Mouse (Mus musculus): ENCODE data around the gene Gpr82. TPM values are rescaled to one million over a fixed set of nuclear protein-coding genes. Genes with fewer than 3 reads are reported as not detected.
A peak's percentile ranks its signal among the peaks of the same experiment; 100 is the strongest.

The Gpr82 gene
- total and polyA plus RNA-seq, 3 experiments = 0.11 to 0.30 TPM; not detected in 1

- in situ Hi-C loops (cut with MboI; ENCODE audit: low pct_ligation_motif_present, low pct_unique_long_range_greater_than_20kb, low sequenced_read_pairs) = loop anchor here (25.0 kb wide), 1 partner anchor 436 kb away; no protein-coding TSS in a partner anchor
- Histone ChIP-seq H3K9ac (ENCODE audit: insufficient read depth, low read depth) (no peak overlapping the region), H3K4me1 (ENCODE audit: control insufficient read depth in 1 of 2, insufficient read depth in 2 of 2) (peaks cover 0 to 26% of the 10 kb centered on the region in 2 experiments; a peak in 3 of 4 replicates), H3K4me3 (replicated peaks in 1 of 3; ENCODE audit: low read depth in 2 of 3, low read length in 2 of 3, poor library complexity in 1 of 3) (no peak overlapping the region), H3K9me3 (replicated peaks; ENCODE audit: low read length) (no peaks in the 10 kb centered on the region), H3K79me2 (replicated peaks; ENCODE audit: control insufficient read depth, extremely low read depth, insufficient read depth, poor library complexity, severe bottlenecking) (no peaks in the 10 kb centered on the region), H3K27ac (ENCODE audit: insufficient read depth, low read depth) (peak overlapping the region; percentile 55), H3K4me2 (ENCODE audit: insufficient read depth, low read depth, poor library complexity, severe bottlenecking) (peak overlapping the region; percentile 21; the same call in 1 of the 2 replicates), H3K36me3 (replicated peaks in 1 of 2; ENCODE audit: control insufficient read depth in 1 of 2, insufficient read depth in 1 of 2, low read length in 1 of 2) (no peaks in the 10 kb centered on the region), H3K27me3 (replicated peaks) (no peaks in the 10 kb centered on the region)
- TF ChIP-seq MYC (IDR thresholded peaks at IDR 0.05; ENCODE audit: low read depth, low read length) (no peak), CHD2 (IDR thresholded peaks at IDR 0.05; ENCODE audit: low read length) (peak; percentile 67; the same call in 1 of the 2 replicates), TCF12 (IDR thresholded peaks at IDR 0.05; ENCODE audit: low read depth, low read length) (0 out of 2 replicates have a peak, but pooled peaks have one; percentile 13), EP300 (IDR thresholded peaks at IDR 0.05; ENCODE audit: low read length) (peak; percentile 62; the same call in 1 of the 2 replicates), E2F4 (IDR thresholded peaks at IDR 0.05; ENCODE audit: insufficient replicate concordance, low read depth, low read length) (no peak), IRF4 (IDR thresholded peaks at IDR 0.05; ENCODE audit: low read depth, low read length) (peak; percentile 32; the same call in 1 of the 2 replicates), RCOR1 (conservative IDR thresholded peaks at IDR 0.05; ENCODE audit: low read depth, low read length) (0 out of 2 replicates have a peak, but pooled peaks have one; percentile 69)
- dilution Hi-C loops (cut with MboI; ENCODE audit: extremely low pct_ligation_motif_present, extremely low pct_unique_long_range_greater_than_20kb, low sequenced_read_pairs) = no loop called here
- DNase-seq (ENCODE audit: extremely low read depth) = peak; percentile 54
Measured at GRCm38 (mm10) chrX:13673001-13673400, 11.8 kb downstream of the Gpr82 start.

GRCm38 (mm10) chrX:13681748-13682147 lies 20.6 kb downstream of the Gpr82 start:
- no peak for DNase-seq (ENCODE audit: extremely low read depth)
- dilution Hi-C loops (cut with MboI; ENCODE audit: extremely low pct_ligation_motif_present, extremely low pct_unique_long_range_greater_than_20kb, low sequenced_read_pairs) = no loop called here

More at GRCm38 (mm10) chrX:13681748-13682147, 20.6 kb downstream of the Gpr82 start:
- TF ChIP-seq JUN (IDR thresholded peaks at IDR 0.05; ENCODE audit: insufficient read depth, low read depth, low read length) (no peak), GABPA (IDR thresholded peaks at IDR 0.05; ENCODE audit: insufficient replicate concordance, low read depth, low read length) (no peak), RCOR1 (conservative IDR thresholded peaks at IDR 0.05; ENCODE audit: low read depth, low read length) (no peak), TCF12 (IDR thresholded peaks at IDR 0.05; ENCODE audit: low read depth, low read length) (no peak), ZMIZ1 (IDR thresholded peaks at IDR 0.05; ENCODE audit: low read depth, low read length) (no peak), NELFE (IDR thresholded peaks at IDR 0.05; ENCODE audit: low read depth, low read length) (no peak), MAX (IDR thresholded peaks at IDR 0.05; ENCODE audit: low read length) (no peak), ZKSCAN1 (IDR thresholded peaks at IDR 0.05; ENCODE audit: borderline replicate concordance, low read depth, low read length) (no peak), ELF1 (IDR thresholded peaks at IDR 0.05; ENCODE audit: low read depth, low read length) (no peak), POLR2A (IDR thresholded peaks at IDR 0.05; ENCODE audit: low read depth, low read length) (no peak), ZC3H11A (IDR thresholded peaks at IDR 0.05; ENCODE audit: low read depth, low read length) (no peak), CHD2 (IDR thresholded peaks at IDR 0.05; ENCODE audit: low read length) (no peak), PAX5 (IDR thresholded peaks at IDR 0.05; ENCODE audit: low read length) (no peak), MAFK (IDR thresholded peaks at IDR 0.05; ENCODE audit: insufficient replicate concordance, low read length) (no peak), USF1 (IDR thresholded peaks at IDR 0.05; ENCODE audit: low read depth, low read length) (no peak), ETS1 (conservative IDR thresholded peaks at IDR 0.05; ENCODE audit: low read depth, low read length) (no peak), RAD21 (IDR thresholded peaks at IDR 0.05; ENCODE audit: low read depth, low read length) (no peak), MEF2A (IDR thresholded peaks at IDR 0.05; ENCODE audit: borderline replicate concordance, low read depth, low read length) (no peak), TBP (conservative IDR thresholded peaks at IDR 0.05; ENCODE audit: low read depth, low read length) (no peak)
- H3K27ac ChIP-seq (ENCODE audit: insufficient read depth, low read depth) = no peak overlapping the region
- H3K4me1 ChIP-seq (ENCODE audit: control insufficient read depth in 1 of 2, insufficient read depth in 2 of 2) = peaks cover 0 to 3% of the 10 kb centered on the region in 2 experiments; a peak in 1 of 4 replicates
- H3K79me2 ChIP-seq (replicated peaks; ENCODE audit: control insufficient read depth, extremely low read depth, insufficient read depth, poor library complexity, severe bottlenecking) = no peaks in the 10 kb centered on the region
- no peaks in the 10 kb centered on the region for H3K27me3 ChIP-seq (replicated peaks)
- no peak overlapping the region for H3K9ac ChIP-seq (ENCODE audit: insufficient read depth, low read depth)
- no peak overlapping the region for H3K4me3 ChIP-seq (replicated peaks in 1 of 3; ENCODE audit: low read depth in 2 of 3, low read length in 2 of 3, poor library complexity in 1 of 3)
- no peaks in the 10 kb centered on the region for H3K36me3 ChIP-seq (replicated peaks in 1 of 2; ENCODE audit: control insufficient read depth in 1 of 2, insufficient read depth in 1 of 2, low read length in 1 of 2)
- no peaks in the 10 kb centered on the region for H3K9me3 ChIP-seq (replicated peaks; ENCODE audit: low read length)
- H3K4me2 ChIP-seq (ENCODE audit: insufficient read depth, low read depth, poor library complexity, severe bottlenecking) = no peak overlapping the region
- in situ Hi-C loops (cut with MboI; ENCODE audit: low pct_ligation_motif_present, low pct_unique_long_range_greater_than_20kb, low sequenced_read_pairs) = no loop called here

Measured in CH12.LX (cell line).